Mouse (Mus musculus): ENCODE measurements around the gene Usp2.
"Not testable (repeated sequence)": the region's sequence is repeated elsewhere in the genome, so short reads cannot be mapped to it uniquely, and the experiment has no call there.

Usp2 gene

DNA sequence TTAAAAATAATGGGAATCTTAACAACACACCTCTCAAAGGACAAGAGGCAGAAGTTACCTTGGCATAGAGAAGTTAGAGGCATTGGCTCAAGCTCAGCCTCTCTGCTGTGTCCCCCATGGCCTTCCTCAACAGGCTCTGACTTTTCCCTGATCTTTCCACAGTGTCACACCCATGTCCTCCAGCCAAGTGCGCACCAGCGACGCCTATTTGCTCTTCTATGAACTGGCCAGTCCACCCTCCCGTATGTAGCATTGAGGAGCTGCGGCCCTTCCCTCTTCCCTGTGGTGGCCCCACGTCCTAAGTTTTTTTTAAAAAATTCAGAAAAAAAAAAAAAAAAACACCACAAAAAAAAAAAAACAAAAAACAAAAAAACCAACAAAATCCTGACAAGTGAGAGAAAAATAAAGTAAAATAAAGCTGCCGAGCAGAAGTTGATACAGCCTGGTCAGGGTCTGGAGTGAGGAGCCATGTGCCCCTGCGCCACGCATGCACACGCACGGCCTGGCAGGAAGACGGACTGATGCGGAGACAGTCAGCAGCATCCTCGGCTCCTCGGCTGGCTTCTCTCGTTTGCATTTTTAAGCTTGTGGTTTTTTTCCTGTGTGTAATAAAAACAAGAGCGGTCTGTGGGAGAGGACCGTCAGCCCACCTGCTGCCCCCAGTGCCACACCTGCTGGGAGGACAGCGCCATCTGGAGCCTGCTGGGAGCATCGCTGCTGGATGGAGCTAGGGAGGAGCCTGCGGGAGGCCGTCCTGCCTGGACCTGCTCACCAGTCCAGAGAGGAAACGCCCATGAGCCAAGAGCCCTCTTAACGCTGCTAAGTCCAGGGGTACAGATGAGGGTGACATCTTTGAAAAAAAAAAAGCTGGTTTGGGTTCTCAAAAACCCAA lies 27.0 kb downstream of the Usp2 start:
- DNase-seq (ENCODE audit: low spot score): peak; percentile 86

DNA sequence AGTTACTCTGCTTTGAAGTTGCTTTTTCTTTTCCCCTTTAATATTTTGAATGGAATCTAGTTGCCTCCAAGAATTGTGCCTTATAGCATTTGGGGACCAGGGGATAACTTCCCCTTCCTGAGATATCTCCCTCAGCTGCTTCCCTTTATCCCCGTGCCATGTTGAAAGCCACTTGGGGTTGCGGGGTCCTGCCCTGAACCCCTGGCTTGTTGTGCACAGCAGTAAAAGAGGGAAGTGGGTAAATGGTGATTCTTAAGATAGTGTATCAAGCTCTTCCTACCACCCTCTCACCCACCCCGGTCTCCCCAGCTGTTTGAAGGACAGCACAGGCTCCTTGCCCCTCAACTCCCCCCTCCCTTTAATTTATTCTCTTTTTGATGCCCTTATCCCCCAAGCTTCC lies 27.9 kb downstream of the Usp2 start:
- no peak for DNase-seq (ENCODE audit: low spot score)

DNA sequence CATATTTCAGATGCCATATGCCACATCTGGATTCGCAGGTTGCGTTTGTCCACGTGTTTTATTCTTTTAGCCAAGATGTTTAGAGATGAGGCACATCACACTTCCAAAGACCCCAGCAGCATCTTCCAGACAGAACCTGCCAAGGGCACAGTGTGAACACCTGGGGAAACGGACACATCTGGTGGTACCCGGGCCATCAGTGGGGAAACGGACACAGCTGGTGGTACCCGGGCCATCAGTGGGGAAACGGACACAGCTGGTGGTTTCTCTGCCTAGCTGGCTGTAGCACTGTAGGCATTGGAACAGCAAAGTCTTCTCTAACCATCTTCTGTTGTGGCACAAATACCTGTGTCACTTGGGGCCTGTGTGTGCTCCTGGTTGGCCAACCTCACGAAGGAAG lies 29.0 kb downstream of the Usp2 start:
- no peak for DNase-seq (ENCODE audit: low spot score)

DNA sequence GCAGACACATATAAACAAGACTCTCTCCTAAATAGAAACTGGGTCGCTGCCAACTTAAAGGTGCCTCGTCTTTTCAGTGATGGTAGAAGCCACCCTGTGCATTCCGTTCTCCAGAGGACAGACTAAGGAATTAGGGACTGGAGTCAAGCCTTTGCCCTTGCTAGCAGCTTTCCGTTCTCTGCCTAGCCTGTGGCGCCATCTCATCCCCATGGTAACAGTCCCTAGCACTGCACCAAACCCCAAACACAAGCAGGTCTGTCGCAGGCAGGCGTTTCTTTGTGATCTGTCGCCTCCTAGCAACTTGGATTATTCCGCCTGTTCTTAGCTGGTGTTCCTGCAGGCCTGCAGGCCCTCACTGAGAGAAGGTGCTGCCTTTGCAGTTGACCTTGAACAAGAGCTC lies 29.7 kb downstream of the Usp2 start:
- DNase-seq (ENCODE audit: low spot score): peak; percentile 60

DNA sequence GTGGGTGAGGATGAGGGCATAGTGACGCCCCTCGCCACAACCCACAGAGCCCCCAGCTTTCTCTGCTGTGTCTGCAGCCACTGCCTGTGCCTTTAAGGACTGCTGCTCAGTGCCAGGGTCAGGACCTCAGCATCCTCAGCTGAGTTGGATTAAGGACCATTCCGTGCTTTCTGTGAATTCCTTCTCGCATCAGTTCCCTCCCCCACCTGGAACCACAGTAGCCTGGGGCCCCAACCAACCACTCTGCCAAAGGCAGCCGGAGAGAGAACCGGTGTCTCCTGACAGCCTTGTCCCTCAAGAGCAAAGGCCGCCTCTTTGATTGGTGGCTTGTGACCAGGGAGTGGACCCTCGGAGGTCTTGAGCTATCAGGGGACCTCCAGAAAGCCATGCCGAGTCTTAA lies 34.7 kb downstream of the Usp2 start, which contains the start of gene Mfrp:
Mfrp (plus strand) TSS at position 240 of the 400 bp plus-strand sequence.
- DNase-seq (ENCODE audit: low spot score): no peak

DNA sequence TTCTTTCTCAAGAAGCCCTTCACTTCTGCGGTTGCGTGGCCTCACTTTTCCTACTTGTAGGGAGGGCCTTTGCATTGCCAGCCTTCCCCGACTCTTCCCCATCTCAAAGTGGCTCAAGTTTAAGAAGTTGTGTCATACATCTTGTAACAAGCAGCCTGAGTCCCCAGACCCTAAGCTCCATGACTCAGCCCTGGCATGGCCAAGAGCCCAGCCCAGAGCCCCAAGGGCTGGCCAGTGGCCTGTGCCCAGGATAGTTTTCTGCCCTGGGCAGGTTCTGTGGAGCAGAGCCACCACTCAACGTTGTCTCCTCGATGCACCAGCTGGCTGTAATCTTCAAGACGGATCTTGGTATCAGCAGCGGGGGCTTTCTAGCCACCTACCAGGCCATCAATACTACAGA lies 38.1 kb downstream of the Usp2 start:
- no peak for DNase-seq (ENCODE audit: low spot score)

DNA sequence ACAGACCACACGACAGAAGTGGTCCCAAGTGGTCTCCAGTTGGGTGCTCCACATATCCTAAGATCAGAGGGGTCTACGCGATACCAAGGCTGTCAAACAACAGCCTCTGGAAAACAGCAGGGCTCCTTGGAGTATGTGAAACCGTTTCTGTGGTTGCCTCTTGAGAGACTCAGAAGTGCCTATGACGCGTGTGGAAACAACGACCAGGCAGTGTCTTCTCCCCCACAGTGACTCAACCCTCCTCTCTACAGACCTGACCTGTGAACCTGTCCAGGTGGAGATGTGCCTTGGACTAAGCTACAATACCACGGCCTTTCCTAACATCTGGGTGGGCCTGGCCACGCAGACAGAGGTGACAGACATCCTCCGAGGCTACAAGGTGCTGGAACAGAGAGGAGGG lies 39.0 kb downstream of the Usp2 start:
- DNase-seq (ENCODE audit: low spot score): no peak

DNA sequence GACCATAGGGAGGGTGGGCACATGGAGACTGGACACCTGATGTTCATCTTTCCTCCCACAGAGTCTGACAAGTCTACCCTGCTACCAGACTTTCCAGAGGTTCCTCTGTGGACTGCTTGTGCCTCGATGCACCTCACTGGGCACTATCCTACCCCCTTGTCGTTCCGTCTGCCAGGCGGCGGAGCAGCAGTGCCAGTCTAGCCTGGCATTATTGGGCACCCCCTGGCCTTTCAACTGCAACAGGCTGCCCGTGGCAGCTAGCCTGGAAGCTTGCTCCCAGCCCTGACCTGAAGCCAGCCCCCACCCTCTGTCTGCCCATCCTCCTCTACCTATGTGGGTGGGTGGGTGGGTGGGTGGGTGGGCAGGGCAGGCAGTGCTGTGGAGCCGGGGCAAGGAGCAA lies 39.4 kb downstream of the Usp2 start:
- no peak for DNase-seq (ENCODE audit: low spot score)

DNA sequence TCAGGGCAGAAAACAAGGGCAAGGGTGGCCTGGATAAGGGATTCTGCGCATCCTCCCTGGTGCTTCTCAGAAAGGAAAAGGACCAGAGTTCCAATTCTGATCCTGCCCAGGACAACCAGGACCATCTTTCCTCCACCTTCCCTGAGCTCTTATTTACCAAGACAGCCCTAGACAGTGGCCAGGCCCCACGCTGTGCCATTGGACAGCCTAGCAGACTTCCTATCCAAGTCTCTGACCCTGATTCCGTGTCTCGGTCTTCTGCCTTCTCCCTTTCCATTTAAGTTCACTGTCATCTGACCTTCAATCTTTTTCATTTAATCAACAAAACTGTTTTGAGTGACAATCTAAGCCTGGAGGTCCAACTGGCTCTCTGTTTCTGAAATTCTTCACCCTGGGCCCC lies 39.8 kb downstream of the Usp2 start:
- DNase-seq (ENCODE audit: low spot score): no peak

DNA sequence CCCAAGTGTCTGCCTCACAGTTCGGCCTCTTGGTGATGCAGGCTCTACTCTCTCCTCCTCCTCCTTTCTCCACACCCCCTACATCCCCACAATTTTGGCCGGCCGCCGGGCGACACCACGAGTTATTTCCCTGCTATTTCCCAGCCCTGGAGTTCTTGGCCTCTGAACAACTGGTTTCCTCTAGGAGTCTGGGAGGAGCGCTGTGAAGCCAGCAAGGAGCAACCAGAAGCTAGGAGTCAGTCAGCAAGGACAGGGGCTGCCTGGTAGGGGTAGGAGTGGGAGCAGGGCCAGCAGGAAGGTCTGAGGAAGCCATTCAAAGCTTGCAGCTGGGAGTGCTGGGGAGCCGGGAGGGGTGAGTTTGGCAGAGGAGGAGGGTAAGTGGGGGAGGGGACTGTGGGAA lies 40.3 kb downstream of the Usp2 start, which contains the start of gene C1qtnf5:
C1qtnf5 (plus strand) TSS at position 136 of the 400 bp plus-strand sequence.
- peak; percentile 77 for DNase-seq (ENCODE audit: low spot score)

DNA sequence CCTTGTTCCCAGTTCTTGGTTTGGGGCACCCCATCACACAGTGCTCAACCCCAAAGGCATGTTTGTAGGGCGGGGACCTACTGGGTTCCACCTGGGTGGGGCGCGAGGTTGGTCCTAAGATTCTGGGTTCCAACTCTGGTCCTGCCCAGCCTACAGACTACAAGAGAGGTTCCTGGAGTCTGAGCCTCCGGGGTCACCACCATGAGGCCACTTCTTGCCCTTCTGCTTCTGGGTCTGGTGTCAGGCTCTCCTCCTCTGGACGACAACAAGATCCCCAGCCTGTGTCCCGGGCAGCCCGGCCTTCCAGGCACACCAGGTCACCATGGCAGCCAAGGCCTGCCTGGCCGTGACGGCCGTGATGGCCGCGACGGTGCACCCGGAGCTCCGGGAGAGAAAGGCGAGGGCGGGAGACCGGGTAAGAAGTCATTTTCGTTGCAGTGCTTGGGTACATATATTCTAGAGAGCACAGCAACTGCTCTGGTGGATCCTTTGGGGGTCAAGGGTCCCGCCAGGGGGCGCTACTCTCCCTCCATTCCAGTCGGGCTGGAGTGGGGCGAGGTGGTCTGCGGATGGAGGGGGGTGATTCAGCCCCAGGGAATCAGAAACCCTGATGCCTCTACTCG lies 40.8 kb downstream of the Usp2 start:
- DNase-seq (ENCODE audit: low spot score): no peak

DNA sequence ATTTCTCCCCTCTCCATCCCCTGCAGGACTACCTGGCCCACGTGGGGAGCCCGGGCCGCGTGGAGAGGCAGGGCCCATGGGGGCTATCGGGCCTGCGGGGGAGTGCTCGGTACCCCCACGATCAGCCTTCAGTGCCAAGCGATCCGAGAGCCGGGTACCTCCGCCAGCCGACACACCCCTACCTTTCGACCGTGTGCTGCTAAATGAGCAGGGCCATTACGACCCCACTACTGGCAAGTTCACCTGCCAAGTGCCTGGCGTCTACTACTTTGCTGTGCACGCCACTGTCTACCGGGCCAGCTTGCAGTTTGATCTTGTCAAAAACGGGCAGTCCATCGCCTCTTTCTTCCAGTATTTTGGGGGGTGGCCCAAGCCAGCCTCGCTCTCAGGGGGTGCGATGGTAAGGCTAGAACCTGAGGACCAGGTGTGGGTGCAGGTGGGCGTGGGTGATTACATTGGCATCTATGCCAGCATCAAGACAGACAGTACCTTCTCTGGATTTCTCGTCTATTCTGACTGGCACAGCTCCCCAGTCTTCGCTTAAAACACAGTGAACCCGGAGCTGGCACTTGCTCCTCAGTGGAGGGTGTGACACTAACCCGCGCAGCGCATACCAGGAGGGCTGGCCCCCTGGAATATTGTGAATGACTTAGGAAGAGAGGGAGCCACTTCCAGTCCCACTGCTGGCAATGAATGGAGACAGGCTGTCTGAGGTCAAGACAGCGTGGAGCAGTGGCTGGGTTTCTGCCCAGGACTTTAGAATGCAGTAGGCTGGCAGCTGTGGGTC lies 41.6 kb downstream of the Usp2 start:
- no peak for DNase-seq (ENCODE audit: low spot score)

DNA sequence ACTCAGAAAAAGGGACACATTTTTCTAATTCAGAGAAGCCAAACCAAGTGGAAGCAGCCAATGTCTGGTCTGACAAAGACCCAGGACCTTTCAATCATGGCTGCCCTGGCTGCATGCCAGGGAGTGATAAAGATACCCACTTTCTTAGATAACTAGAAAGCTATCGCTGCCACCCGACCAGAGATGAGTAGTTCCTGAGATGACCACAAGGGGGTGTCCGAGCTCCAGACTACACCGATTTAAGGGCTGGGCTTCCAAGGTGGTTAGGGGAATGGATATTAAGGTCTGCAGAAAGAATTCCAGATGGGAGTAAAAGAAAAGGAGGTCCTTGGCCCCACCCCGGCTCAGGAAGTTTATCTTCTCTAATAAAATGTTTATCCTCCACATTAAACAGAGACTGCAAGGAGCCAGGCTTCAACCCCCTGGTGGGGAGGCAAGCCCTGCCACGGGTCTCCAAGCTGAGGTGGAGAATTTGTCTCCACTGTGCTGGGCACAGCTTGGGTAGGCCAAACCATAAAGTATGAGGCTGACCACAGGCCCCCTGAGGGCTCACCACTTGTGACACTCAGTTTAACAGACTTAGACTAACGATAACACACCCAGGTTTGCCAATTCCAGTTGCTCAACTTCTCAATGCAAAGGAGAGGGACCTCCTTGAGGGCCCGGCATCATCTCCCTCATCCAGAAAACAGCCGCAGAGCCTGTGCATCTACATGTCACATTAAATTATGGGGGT lies 42.7 kb downstream of the Usp2 start:
- DNase-seq (ENCODE audit: low spot score): peak; percentile 88

DNA sequence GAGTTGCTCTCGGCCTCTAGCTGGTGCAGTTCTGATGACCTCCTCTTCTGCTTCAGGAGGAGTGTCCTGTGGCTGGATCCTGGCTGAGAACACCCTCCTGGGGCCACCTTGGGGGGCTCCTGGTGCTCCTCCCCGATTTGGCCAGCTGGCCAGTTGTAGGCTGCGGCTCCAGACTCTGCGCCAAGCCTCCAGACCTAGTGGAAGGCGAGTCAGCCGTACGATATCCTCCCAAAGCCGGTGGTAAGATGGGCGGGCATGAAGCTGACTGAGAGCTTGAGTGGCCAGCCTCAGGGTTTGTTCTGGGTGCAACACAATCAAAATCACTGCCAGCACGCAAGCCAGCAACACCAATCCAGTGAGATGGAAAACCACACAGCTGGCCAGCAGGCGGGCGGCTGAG lies 45.1 kb downstream of the Usp2 start:
- not testable (repeated sequence) for DNase-seq (ENCODE audit: low spot score)

DNA sequence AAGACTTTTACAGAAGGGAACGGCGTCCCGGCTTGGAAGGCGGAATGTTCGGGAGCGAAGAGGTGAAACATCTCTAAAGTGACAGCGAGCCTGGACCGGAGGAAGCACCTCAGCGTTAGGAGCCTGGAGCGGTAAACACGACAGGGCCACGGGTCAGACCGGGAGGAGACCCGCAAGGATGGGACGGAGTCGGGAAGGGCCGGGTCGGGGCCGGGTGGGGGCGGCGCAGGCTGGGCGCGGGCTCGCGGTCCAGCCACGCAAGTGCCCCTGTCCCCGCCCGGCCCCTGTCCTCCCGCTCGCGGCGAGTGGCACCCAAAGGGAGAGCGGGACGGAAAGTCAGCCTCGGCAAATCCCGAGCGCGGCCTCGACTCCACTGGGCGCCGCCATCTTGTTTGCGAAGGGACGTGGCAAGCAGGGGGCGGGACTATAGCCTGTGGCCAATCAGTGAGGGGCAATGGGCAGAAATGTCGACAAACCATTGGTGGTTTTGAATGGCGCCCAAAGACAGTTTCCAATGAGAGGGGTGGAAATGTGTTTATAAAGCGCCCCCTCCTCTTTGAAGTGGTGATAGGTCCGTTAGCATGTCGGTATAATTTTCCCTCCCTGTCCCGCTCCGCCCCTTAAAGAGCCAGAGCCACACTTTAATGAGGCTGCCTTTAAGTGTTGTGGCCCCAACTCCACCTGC lies 46.4 kb downstream of the Usp2 start, which contains the start of the genes Gm49380 and Rnf26:
Gm49380 (minus strand) TSS at position 396 of the 685 bp plus-strand sequence.
Rnf26 (minus strand) TSS at position 413 of the 685 bp plus-strand sequence.
- peak; percentile 97 for DNase-seq (ENCODE audit: low spot score)

DNA sequence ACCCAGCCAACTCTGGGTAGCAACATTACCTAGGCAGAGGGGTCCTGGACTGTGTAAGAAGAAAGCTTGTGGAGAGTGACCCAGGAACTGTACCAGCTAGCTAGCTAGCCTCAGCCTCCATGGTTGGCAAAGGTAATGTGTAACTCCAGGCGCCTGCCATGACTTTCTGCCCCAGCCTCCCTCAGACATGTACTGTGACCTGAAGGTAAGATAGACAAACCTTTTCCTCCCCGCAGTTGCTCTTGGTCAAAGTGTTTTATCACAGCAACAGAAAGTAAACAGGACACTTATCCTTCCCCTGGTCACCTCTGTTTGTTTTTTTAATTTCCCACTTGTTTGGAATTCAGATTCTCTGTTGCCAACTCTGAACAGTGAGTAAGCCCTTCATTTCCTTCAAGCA lies 47.6 kb downstream of the Usp2 start:
- DNase-seq (ENCODE audit: low spot score): no peak

DNA sequence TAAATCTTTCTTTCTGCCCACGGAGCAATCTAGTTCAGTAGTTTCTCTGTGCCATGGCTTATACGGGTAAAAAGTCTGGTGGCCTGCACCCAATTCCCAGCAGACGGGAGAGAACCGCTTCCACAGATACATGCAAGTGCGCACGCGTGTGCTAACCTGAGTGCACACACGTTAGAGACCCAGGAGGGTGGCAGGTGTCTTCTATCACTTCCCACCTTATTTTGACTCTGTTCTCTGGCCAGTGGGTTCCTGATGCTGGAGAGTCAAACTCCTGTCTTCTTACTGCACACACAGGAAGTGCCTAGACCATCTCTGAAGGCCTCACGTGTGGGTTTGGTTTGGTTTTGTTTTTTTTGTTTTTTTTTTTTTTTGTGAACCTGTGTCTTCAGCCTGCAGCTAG lies 48.8 kb downstream of the Usp2 start:
- DNase-seq (ENCODE audit: low spot score): no peak

DNA sequence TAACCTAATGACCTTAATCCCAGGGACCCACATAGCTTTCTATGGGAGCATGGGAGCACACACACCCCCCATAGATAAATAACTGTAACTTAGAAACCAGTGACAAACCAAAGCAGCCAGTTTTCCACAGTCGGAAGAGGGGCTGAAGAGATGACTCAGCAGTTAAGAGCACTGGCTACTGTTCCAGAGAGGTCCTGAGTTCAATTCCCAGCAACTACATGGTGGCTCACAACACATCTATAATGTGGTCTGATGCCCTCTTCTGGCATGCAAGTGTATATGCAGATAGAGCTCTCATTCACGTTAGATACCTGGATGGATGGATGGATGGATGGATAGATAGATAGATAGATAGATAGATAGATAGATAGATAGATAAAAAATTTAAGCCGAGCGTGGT lies 49.4 kb downstream of the Usp2 start:
- no peak for DNase-seq (ENCODE audit: low spot score)

DNA sequence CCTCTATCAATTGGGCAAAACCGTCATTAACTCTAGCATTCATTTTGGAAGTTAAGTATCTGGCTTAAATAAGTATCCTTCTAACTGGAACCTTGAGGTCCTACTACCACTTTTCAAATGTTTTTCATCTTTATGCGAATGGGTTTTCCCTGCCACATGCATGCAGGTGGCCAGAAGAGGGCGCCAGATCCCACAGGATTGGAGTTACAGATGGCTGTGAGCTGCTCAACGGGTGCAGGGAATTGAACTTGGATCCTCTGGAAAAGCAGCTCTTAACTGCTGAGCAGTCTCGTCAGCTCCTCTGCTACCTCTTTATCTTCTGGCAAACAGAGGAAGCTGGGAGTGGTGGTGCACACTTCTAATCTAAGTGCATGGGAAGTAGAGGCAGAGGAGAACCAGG lies 52.2 kb downstream of the Usp2 start:
- no peak for DNase-seq (ENCODE audit: low spot score)

DNA sequence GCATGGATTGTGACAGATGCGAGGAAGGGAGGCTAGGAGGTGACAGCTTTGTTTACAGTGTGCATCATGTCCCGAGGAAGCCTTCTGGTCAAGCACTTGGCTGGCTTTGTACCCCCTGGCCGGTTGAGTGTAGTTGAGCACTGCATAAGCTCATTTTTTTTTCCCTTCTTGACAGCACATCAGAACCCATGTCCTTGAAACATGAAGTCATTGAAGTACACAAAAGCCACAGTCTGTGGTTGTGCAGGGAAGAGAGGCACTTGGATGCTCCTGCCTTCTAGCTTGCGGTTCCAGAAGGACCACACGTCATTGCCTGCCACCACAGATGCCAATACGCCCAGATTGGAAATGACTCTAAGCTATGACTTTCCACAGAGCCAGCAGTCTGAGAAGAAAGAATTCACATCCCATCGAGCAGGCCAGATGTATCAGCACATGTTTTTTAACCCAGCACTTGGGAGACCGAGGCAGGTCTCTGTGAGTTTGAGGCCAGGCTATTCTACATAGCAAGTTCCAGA lies 53.2 kb downstream of the Usp2 start:
- DNase-seq (ENCODE audit: low spot score): no peak

DNA sequence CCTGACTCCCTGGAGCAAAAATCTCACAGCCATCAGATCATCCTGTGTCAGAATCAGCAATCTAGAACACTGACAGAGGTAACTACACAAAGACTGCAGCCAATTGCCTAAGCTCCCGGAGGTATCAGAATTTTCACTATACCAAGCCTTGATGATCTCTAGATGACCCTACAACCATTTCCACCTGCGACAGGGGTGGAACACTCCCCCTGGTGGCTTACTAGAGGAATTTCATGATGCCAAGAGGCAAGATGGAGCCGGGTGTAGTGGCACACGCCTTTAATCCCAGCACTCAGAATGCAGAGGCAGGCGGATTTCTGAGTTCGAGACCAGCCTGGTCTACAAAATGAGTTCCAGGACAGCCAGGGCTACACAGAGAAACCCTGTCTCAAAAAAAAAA lies 57.5 kb downstream of the Usp2 start:
- DNase-seq (ENCODE audit: low spot score): no peak
